ENCODE assay signal across 8 mouse cellular contexts in the genomic region with DNA sequence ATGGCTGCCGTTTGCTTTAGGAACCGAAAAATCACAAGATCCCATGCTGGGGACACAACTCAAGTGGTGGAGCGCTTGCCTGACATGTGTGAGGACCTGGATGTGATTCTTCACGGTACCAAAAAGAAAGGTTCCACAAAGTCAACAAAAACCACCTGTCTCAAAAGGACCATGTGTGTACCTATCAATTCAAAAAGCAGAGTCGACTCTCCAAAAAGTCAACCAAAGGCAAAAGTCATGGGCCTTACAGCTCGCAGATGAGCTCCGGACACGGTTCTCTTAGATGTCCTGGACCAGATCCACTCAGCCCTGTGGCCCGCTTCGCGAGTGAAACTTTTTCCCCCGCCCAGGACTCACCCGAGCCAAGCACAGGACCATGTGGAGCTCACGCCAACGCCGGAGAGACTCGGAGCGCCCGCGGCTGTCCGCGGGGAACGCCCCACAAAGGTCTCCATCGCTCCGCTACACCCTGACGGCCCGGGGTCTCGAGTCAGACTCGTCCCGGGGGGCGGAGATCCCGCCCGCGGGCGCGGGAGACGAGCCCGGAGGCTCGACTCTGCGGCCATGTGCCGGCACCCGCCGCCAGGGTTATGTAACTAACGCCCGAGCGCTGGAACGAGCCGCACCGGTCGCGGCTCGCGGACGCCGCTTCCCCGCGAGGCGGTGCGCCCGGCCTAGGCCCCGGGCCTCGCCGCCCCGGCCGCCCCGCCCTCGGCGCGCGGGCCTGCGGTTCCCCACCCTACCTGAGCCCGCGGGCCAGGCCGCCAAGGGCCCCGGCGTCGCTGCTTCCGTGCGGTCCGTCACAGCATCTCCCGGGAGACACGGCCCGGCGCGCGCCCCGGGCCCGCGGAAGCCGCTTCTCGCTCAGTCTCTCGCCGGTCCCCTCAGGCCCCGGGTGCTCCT. TPM values are rescaled to one million over a fixed set of nuclear protein-coding genes. Genes with fewer than 3 reads are reported as not detected.
A peak's percentile ranks its signal among the peaks of the same experiment; 100 is the strongest.
DNase-seq lines count a peak whose midpoint lies in the region; ATAC-seq and TF ChIP-seq lines count a peak whose summit lies in the region.

Gm10518 (plus strand) TSS at position 767 of the 903 bp plus-strand sequence.

- peak within 1 kb of the TSS; percentile 89 for H3K9ac ChIP-seq in CH12.LX (ENCODE audit: insufficient read depth, low read depth)
- H3K9ac ChIP-seq in heart, embryonic 11.5 days (ENCODE audit: low read depth, low read length) = peak within 1 kb of the TSS; percentile 98
- H3K9ac ChIP-seq in kidney, embryonic 16.5 days (replicated peaks; ENCODE audit: low read length) = peak within 1 kb of the TSS; percentile 95
- H3K9ac ChIP-seq in liver, embryonic 11.5 days (ENCODE audit: low read depth, low read length) = peak within 1 kb of the TSS; percentile 98

- TF ChIP-seq POLR2A in CH12.LX (IDR thresholded peaks at IDR 0.05; ENCODE audit: low read depth, low read length) (no peak), myocyte (IDR thresholded peaks at IDR 0.05; ENCODE audit: insufficient read length, low read depth) (no peak)

- H3ac ChIP-seq in myocyte (ENCODE audit: control insufficient read depth, insufficient read length) = peak within 1 kb of the TSS; percentile 92

- no peak for TF ChIP-seq EP300 in CH12.LX (IDR thresholded peaks at IDR 0.05; ENCODE audit: low read length)

- peaks cover 5 to 17% of the 10 kb centered on the region in 2 experiments for H3K36me3 ChIP-seq in CH12.LX (replicated peaks in 1 of 2; ENCODE audit: control insufficient read depth in 1 of 2, insufficient read depth in 1 of 2, low read length in 1 of 2)
- H3K36me3 ChIP-seq in heart, embryonic 11.5 days (ENCODE audit: control insufficient read depth, insufficient read depth, low read length) = peaks cover 6% of the 10 kb centered on the region
- H3K36me3 ChIP-seq in kidney, embryonic 16.5 days (ENCODE audit: insufficient read depth, low read length) = peaks cover 12% of the 10 kb centered on the region
- H3K36me3 ChIP-seq in liver, embryonic 11.5 days (ENCODE audit: control insufficient read depth, insufficient read depth, low read length) = peaks cover 14% of the 10 kb centered on the region
- peaks cover 16% of the 10 kb centered on the region for H3K36me3 ChIP-seq in myocyte (ENCODE audit: control insufficient read depth, insufficient read depth)

- no peak for TF ChIP-seq CTCF in CH12.LX (conservative IDR thresholded peaks at IDR 0.05 in 1 of 2, IDR thresholded peaks at IDR 0.05 in 1 of 2; ENCODE audit: low read depth in 2 of 2, low read length in 2 of 2)

- H3K79me2 ChIP-seq in CH12.LX (replicated peaks; ENCODE audit: control insufficient read depth, extremely low read depth, insufficient read depth, poor library complexity, severe bottlenecking) = peaks cover 49% of the 10 kb centered on the region
- peaks cover 49% of the 10 kb centered on the region for H3K79me2 ChIP-seq in myocyte (ENCODE audit: control insufficient read depth, insufficient read depth)

- in situ Hi-C loops in CH12.LX (cut with MboI; ENCODE audit: low pct_ligation_motif_present, low pct_unique_long_range_greater_than_20kb, low sequenced_read_pairs) = loop anchor here (5.0 kb wide), 1 partner anchor 39 kb away; no protein-coding TSS in a partner anchor

- H3K4me3 ChIP-seq in CH12.LX (replicated peaks in 1 of 3; ENCODE audit: low read depth in 2 of 3, low read length in 2 of 3, poor library complexity in 1 of 3) = peak within 1 kb of the TSS; percentile 78 to 97 (median 88)
- peak within 1 kb of the TSS; percentile 95 for H3K4me3 ChIP-seq in heart, embryonic 11.5 days (ENCODE audit: low read depth, low read length)
- H3K4me3 ChIP-seq in kidney, embryonic 16.5 days (ENCODE audit: low read length) = peak within 1 kb of the TSS; percentile 92
- peak within 1 kb of the TSS; percentile 98 for H3K4me3 ChIP-seq in liver, embryonic 11.5 days (ENCODE audit: low read depth, low read length)
- H3K4me3 ChIP-seq in myocyte = peak within 1 kb of the TSS; percentile 61

- peak; percentile 47 for ATAC-seq in erythroid progenitor cell, adult 5-6 weeks (replicated peaks; ENCODE audit: low FRiP score, poor library complexity, severe bottlenecking)
- peak; percentile 71 for ATAC-seq in heart, embryonic 11.5 days (replicated peaks; ENCODE audit: insufficient number of reproducible peaks, low FRiP score, low TSS enrichment)
- ATAC-seq in kidney, embryonic 16.5 days (ENCODE audit: low FRiP score, low TSS enrichment) = peak; percentile 60
- ATAC-seq in liver, embryonic 11.5 days (replicated peaks; ENCODE audit: low FRiP score) = peak; percentile 60

- H3K4me2 ChIP-seq in CH12.LX (ENCODE audit: insufficient read depth, low read depth, poor library complexity, severe bottlenecking) (peak within 1 kb of the TSS; percentile 87), myocyte (ENCODE audit: low read depth) (peak within 1 kb of the TSS; percentile 89)
- H3K4me2 ChIP-seq in heart, embryonic 11.5 days = peak within 1 kb of the TSS; percentile 89
- peak within 1 kb of the TSS; percentile 88 for H3K4me2 ChIP-seq in kidney, embryonic 16.5 days (replicated peaks; ENCODE audit: low read depth, low read length)
- H3K4me2 ChIP-seq in liver, embryonic 11.5 days = peak within 1 kb of the TSS; percentile 82

- dilution Hi-C loops in CH12.LX (cut with MboI; ENCODE audit: extremely low pct_ligation_motif_present, extremely low pct_unique_long_range_greater_than_20kb, low sequenced_read_pairs) = no loop called here

- H3K27me3 ChIP-seq in CH12.LX (replicated peaks) (no peaks in the 10 kb centered on the region), myocyte (ENCODE audit: control insufficient read depth, insufficient read depth, insufficient read length) (no peaks in the 10 kb centered on the region)
- no peaks in the 10 kb centered on the region for H3K27me3 ChIP-seq in heart, embryonic 11.5 days (ENCODE audit: control insufficient read depth, insufficient read depth, low read length)
- no peaks in the 10 kb centered on the region for H3K27me3 ChIP-seq in kidney, embryonic 16.5 days (ENCODE audit: insufficient read depth, low read length)
- H3K27me3 ChIP-seq in liver, embryonic 11.5 days (replicated peaks; ENCODE audit: control insufficient read depth, insufficient read depth, low read length) = no peaks in the 10 kb centered on the region

- under 1% methylated on average over 90 of the region's 94 CpGs for WGBS in heart, embryonic 11.5 days (ENCODE audit: insufficient replicate concordance)
- under 1% methylated on average over 88 of the region's 94 CpGs for WGBS in kidney, embryonic 16.5 days
- WGBS in liver, embryonic 11.5 days = under 1% methylated on average over 90 of the region's 94 CpGs

- H3K9me3 ChIP-seq in CH12.LX (replicated peaks; ENCODE audit: low read length) = no peaks in the 10 kb centered on the region
- no peaks in the 10 kb centered on the region for H3K9me3 ChIP-seq in heart, embryonic 11.5 days (replicated peaks; ENCODE audit: control insufficient read depth, low read length)
- no peaks in the 10 kb centered on the region for H3K9me3 ChIP-seq in kidney, embryonic 16.5 days (ENCODE audit: low read length)
- no peaks in the 10 kb centered on the region for H3K9me3 ChIP-seq in liver, embryonic 11.5 days (ENCODE audit: control insufficient read depth, low read length)

- peaks cover 2 to 22% of the 10 kb centered on the region in 2 experiments; a peak in 2 of 4 replicates for H3K4me1 ChIP-seq in CH12.LX (ENCODE audit: control insufficient read depth in 1 of 2, insufficient read depth in 2 of 2)
- peaks cover 4% of the 10 kb centered on the region for H3K4me1 ChIP-seq in heart, embryonic 11.5 days (ENCODE audit: control insufficient read depth, insufficient read depth, low read length)
- H3K4me1 ChIP-seq in kidney, embryonic 16.5 days (ENCODE audit: insufficient read depth, low read length) = peaks cover 22% of the 10 kb centered on the region; the same call in 1 of the 2 replicates
- peaks cover 36% of the 10 kb centered on the region for H3K4me1 ChIP-seq in liver, embryonic 11.5 days (replicated peaks; ENCODE audit: control insufficient read depth, insufficient read depth, low read length)

- no peak for TF ChIP-seq RAD21 in CH12.LX (IDR thresholded peaks at IDR 0.05; ENCODE audit: low read depth, low read length)

- DNase-seq in CH12.LX (ENCODE audit: extremely low read depth) = no peak
- peak; percentile 67 for DNase-seq in brain, adult 2 months (ENCODE audit: low read depth, low spot score)
- peak; percentile 70 for DNase-seq in liver, embryonic 11.5 days (ENCODE audit: low spot score)
- DNase-seq in thymus, postnatal 10 days (ENCODE audit: low spot score in 2 of 2) = peak; percentile 40 to 43

- peak within 1 kb of the TSS; percentile 87 for H3K27ac ChIP-seq in CH12.LX (ENCODE audit: insufficient read depth, low read depth)
- peak within 1 kb of the TSS; percentile 99 for H3K27ac ChIP-seq in heart, embryonic 11.5 days (ENCODE audit: low read depth, low read length)
- H3K27ac ChIP-seq in kidney, embryonic 16.5 days (ENCODE audit: low read length) = peak within 1 kb of the TSS; percentile 99
- peak within 1 kb of the TSS; percentile 100 for H3K27ac ChIP-seq in liver, embryonic 11.5 days (ENCODE audit: low read depth, low read length)

TF ChIP-seq in CH12.LX, 34 proteins besides CTCF, POLR2A, EP300 and RAD21 (continues in another document):
- no peak for TF ChIP-seq ZC3H11A (IDR thresholded peaks at IDR 0.05; ENCODE audit: low read depth, low read length)
- no peak for TF ChIP-seq SMC3 (IDR thresholded peaks at IDR 0.05; ENCODE audit: low read depth, low read length)
- TF ChIP-seq RCOR1 (conservative IDR thresholded peaks at IDR 0.05; ENCODE audit: low read depth, low read length) = no peak
- no peak for TF ChIP-seq CHD1 (IDR thresholded peaks at IDR 0.05; ENCODE audit: low read depth, low read length)
- TF ChIP-seq POLR2AphosphoS2 (IDR thresholded peaks at IDR 0.05; ENCODE audit: low read depth, low read length) = no peak

TF ChIP-seq in myocyte, 11 proteins besides CTCF, POLR2A, EP300 and RAD21 (continues in another document):
- no peak for TF ChIP-seq MAX (IDR thresholded peaks at IDR 0.05; ENCODE audit: low read depth)
- no peak for TF ChIP-seq USF1 (IDR thresholded peaks at IDR 0.05; ENCODE audit: low read depth)
- no peak for TF ChIP-seq TCF12 (IDR thresholded peaks at IDR 0.05; ENCODE audit: insufficient read depth, poor library complexity, severe bottlenecking)
- no peak for TF ChIP-seq MYOG (IDR thresholded peaks at IDR 0.05; ENCODE audit: control insufficient read depth in 1 of 3, insufficient read depth in 1 of 3, insufficient read length in 2 of 3, low read depth in 2 of 3)
- TF ChIP-seq SRF (IDR thresholded peaks at IDR 0.05; ENCODE audit: control insufficient read depth, insufficient read length, low read depth) = no peak

RNA-seq across cellular contexts. Expression of gene Gm10518, which starts in this region (rescaled TPM):
- 8.0 TPM in 2 replicates for total RNA-seq in CH12.LX (2012; rRNA removed)
- total RNA-seq in CH12.LX (2014; rRNA removed) = not detected in 2 replicates
- polyA plus RNA-seq in CH12.LX (2012; ENCODE audit: insufficient read length, low read depth) = 0.40 TPM in 1 of 2 replicates, not detected in the other
- total RNA-seq in erythroid progenitor cell, adult 5-6 weeks (2015; ENCODE audit: low replicate concordance) = not detected in 2 replicates
- not detected in 2 replicates for total RNA-seq in erythroid progenitor cell, adult 5-6 weeks (2017; ENCODE audit: low replicate concordance)
- polyA plus RNA-seq in heart, embryonic 11.5 days (2014; fragmentation: Nextera tagmentation; extraction: Ambion mirVana) = 0.21 and 0.37 TPM in 2 replicates
- polyA plus RNA-seq in kidney, embryonic 16.5 days (2015; fragmentation: Nextera tagmentation; extraction: Ambion mirVana) = not detected in 2 replicates
- polyA plus RNA-seq in liver, embryonic 11.5 days (2014; fragmentation: Nextera tagmentation; extraction: Ambion mirVana) = 0.38 and 0.51 TPM in 2 replicates
- 0.04 TPM for polyA plus RNA-seq in myocyte (2012; fragmentation: generic; extraction: Trizol)

Comparison
In these comparisons a context has a peak if more than half of its experiments do, and no peak if none do; other contexts are left out.
1. Peak in ATAC-seq in erythroid progenitor cell, adult 5-6 weeks; RNA of the gene not detected or under 1 TPM.
2. Peak in ATAC-seq, H3K4me3 ChIP-seq, H3K27ac ChIP-seq, H3K9ac ChIP-seq and H3K4me2 ChIP-seq in heart, embryonic 11.5 days; RNA of the gene not detected or under 1 TPM.
3. Peak in ATAC-seq, H3K4me3 ChIP-seq, H3K27ac ChIP-seq, H3K9ac ChIP-seq and H3K4me2 ChIP-seq in kidney, embryonic 16.5 days; RNA of the gene not detected or under 1 TPM.
4. Peak in DNase-seq, ATAC-seq, H3K4me3 ChIP-seq, H3K27ac ChIP-seq, H3K9ac ChIP-seq and H3K4me2 ChIP-seq in liver, embryonic 11.5 days; RNA of the gene not detected or under 1 TPM.